Mouse (Mus musculus) ES-E14 (cell line): ENCODE measurements around the gene Efhc1. TPM values are rescaled to one million over a fixed set of nuclear protein-coding genes. Genes with fewer than 3 reads are reported as not detected.

Experiments
- DNase-seq: peaks from one replicate; pipeline ENCODE4 v3.0.0-alpha.2; 2013; ENCODE audit warnings: low read depth, low spot score
- H3K27ac ChIP-seq: 2 replicates; pipeline ENCODE4 v1.5.1; 2012; ENCODE audit warnings: low read depth, mild to moderate bottlenecking, low read length, moderate library complexity, mixed read lengths; ENCODE audit not compliant: poor library complexity, insufficient read depth, severe bottlenecking
- H3K36me3 ChIP-seq: 2 replicates; pipeline ENCODE4 v1.6.1; 2012; ENCODE audit warnings: mild to moderate bottlenecking, low read length, moderate library complexity, mixed read lengths; ENCODE audit not compliant: control insufficient read depth, poor library complexity, insufficient read depth, severe bottlenecking
- H3K4me1 ChIP-seq, 2 experiments: fragments of 150-350 bp in 1 of 2; sonication (generic) in 1 of 2; 2 replicates each; pipeline ENCODE4 v1.6.1; 2012; ENCODE audit warnings: low read length in 2 of 2, mild to moderate bottlenecking in 1 of 2, mixed read lengths in 1 of 2; ENCODE audit not compliant: control insufficient read depth in 2 of 2, insufficient read depth in 2 of 2, poor library complexity in 1 of 2
- H3K4me3 ChIP-seq, 2 experiments: fragments of 150-350 bp in 1 of 2; sonication (generic) in 1 of 2; 2 replicates each; pipeline ENCODE4 v1.5.1; 2012; ENCODE audit warnings: low read length in 2 of 2, low read depth in 1 of 2, mild to moderate bottlenecking in 1 of 2, mixed read lengths in 1 of 2; ENCODE audit not compliant: insufficient read depth in 1 of 2, poor library complexity in 1 of 2, severe bottlenecking in 1 of 2
- H3K9ac ChIP-seq: 2 replicates; pipeline ENCODE4 v1.6.1; 2012; ENCODE audit warnings: low read depth, mild to moderate bottlenecking, low read length, mixed read lengths; ENCODE audit not compliant: poor library complexity, insufficient read depth, severe bottlenecking
- H3K9me3 ChIP-seq: fragments of 150-350 bp; sonication (generic); 2 replicates; pipeline ENCODE4 v1.6.1; 2012; ENCODE audit warnings: low read depth, mild to moderate bottlenecking, low read length; ENCODE audit not compliant: control insufficient read depth, insufficient read depth
- CHD2 ChIP-seq: IDR thresholded peaks from 2 replicates; pipeline ENCODE4 v1.6.1; 2014; ENCODE audit warnings: mild to moderate bottlenecking, low read depth, low read length, inconsistent platforms
- HCFC1 ChIP-seq: IDR thresholded peaks from 2 replicates; pipeline ENCODE4 v1.6.1; 2012; ENCODE audit warnings: low read length, inconsistent platforms, borderline replicate concordance; ENCODE audit not compliant: insufficient read depth
- MAFK ChIP-seq: IDR thresholded peaks from 2 replicates; pipeline ENCODE4 v1.6.1; 2014; ENCODE audit warnings: mild to moderate bottlenecking, low read depth, low read length, inconsistent platforms; ENCODE audit not compliant: insufficient read depth
- ZC3H11A ChIP-seq: IDR thresholded peaks from 2 replicates; pipeline ENCODE4 v1.6.1; 2012; ENCODE audit warnings: low read depth, mild to moderate bottlenecking, inconsistent platforms, low read length, borderline replicate concordance
- ZNF384 ChIP-seq: IDR thresholded peaks from 2 replicates; pipeline ENCODE4 v1.6.1; 2012; ENCODE audit warnings: low read depth, low read length, inconsistent platforms
- in situ Hi-C, 2 experiments: fragments of 600-800 bp; cut with MboI; formaldehyde crosslinking; loops; one replicate each; pipeline ENCODE4 v1.15.1; 2025; ENCODE audit warnings: low sequenced_read_pairs in 2 of 2, inconsistent platforms in 1 of 2; ENCODE audit not compliant: unreplicated experiment in 2 of 2
- total RNA-seq: library from RNA; depleted of rRNA; stranded (reverse); fragments of 300-350 nt; gene quantifications from 2 replicates; pipeline ENCODE4 v1.2.3, GENCODE M21; 2012

Efhc1 gene
- total RNA-seq, 1 experiment, result 1.7 TPM

DNA sequence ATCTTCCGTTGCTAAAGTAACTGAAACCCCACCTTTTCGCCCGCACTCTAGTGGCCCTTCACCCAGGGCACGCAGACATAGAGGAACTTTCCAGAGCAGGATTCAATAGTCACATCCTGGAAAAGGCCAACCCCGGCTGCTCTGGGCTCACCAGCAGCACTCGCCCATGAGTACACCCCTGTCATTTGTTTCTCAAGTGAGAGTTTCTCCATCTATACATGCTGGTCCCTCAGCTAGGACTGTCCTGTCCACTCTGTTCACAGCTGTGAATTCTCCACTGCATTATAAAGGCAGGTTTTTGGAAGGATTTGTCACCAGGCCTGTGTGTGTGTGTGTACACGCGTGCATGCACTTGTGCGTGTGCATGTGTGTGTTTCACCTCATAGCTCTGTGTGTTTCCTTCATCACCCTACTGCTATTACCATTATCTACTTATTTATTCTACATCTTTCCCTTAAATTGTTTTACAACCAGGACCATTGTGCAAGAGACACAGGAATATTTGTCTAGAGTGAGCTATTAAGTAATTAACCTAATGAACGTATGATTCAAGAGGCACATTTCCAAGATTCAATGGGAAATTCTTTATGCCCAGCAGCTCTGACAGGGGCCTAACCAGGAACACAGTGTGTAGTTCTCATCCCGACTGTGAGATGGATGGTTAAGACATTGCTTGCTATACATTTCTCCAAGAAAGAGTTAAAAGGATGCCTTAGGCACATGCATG is 81.8 kb downstream of the Efhc1 start:
- no peak overlapping the region for H3K4me3 ChIP-seq
- H3K4me1 ChIP-seq, result no peaks in the 10 kb centered on the region
- TF ChIP-seq MAFK (no peak), CHD2 (no peak), ZC3H11A (no peak), HCFC1 (no peak), ZNF384 (no peak)
- no peak for DNase-seq
- in situ Hi-C loops, result no loop called here
- H3K9ac ChIP-seq, result no peak overlapping the region
- H3K9me3 ChIP-seq, result no peaks in the 10 kb centered on the region
- H3K36me3 ChIP-seq, result no peaks in the 10 kb centered on the region
- H3K27ac ChIP-seq, result no peak overlapping the region

DNA sequence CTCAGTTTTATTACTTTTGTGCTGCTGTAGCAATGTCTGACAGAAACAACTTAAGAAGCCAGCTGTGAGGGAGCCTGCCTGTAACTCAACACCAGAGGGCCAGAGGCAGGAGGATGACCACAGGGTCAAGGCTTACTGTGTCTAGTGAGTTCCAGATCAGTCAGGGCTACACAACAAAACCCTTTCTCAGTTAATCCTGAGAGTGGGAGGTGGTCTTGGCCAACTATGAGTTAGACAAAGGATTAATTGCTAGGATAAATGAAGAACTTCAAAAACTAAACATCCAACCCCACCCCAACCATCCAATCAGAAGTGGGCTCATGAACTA is 82.3 kb downstream of the Efhc1 start:
- no peak overlapping the region for H3K27ac ChIP-seq
- TF ChIP-seq MAFK, result no peak
- TF ChIP-seq ZNF384, result no peak
- in situ Hi-C loops, result no loop called here
- no peak for DNase-seq
- no peak overlapping the region for H3K4me3 ChIP-seq
- H3K9ac ChIP-seq, result no peak overlapping the region
- H3K36me3 ChIP-seq, result no peaks in the 10 kb centered on the region
- no peaks in the 10 kb centered on the region for H3K4me1 ChIP-seq
- no peaks in the 10 kb centered on the region for H3K9me3 ChIP-seq

DNA sequence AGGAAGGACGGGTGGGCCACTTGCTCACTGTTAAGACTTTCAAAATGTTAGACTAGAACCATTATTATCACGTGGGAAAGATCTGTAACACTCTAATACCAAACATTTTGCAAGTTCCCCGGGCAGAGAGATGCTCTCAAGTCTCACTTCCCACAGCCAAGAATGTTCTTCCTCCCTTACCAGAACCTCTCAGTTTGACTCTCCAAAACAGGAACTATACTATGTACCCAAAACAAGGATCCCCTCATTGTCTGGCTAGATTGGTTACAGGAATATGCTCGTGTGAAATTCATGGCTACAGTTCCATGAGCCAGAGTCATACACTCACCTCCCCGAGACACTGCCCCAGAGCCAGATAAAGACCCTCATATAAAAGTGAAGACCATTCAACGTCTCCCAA is 84.5 kb downstream of the Efhc1 start:
- H3K9me3 ChIP-seq, result no peaks in the 10 kb centered on the region

DNA sequence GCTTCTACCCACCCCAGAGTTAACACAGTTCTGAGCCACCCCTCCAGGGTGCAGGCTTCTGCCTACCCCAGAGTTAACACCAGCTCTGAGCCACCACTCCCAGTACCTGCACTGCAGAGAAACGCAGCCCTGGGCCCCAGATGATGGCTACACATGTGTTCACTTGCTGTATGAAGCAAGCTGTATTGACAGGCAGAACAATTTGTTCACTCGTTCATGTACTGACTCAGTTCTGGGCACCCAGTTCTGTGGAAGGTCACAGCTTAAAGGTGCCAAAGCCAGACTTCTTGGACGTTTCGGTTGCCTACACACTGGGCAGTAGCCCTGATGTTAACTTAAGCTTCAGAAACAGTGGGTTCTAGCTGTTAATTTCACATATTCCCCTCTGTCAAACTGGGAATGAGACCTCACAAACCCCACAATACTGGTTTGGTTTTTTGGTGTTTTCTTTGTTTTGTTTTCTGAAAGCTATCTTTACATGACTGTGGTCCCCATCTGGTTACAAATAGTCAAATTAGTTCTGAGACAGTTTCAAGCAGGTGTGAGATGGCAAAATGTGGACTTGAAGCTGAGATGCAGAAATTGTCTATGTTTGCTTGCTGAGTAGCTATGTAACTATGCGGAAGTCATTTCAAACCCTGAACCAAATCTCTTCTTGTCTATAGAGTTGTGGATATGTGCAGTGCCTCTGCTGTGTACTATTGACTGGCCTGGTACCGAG is 86.6 kb downstream of the Efhc1 start:
- TF ChIP-seq MAFK (no peak), HCFC1 (no peak), ZNF384 (no peak), CHD2 (no peak), ZC3H11A (no peak)
- Histone ChIP-seq H3K36me3 (no peaks in the 10 kb centered on the region), H3K4me1 (no peaks in the 10 kb centered on the region), H3K9me3 (no peaks in the 10 kb centered on the region), H3K9ac (no peak overlapping the region), H3K4me3 (no peak overlapping the region), H3K27ac (no peak overlapping the region)
- in situ Hi-C loops, result no loop called here
- DNase-seq, result no peak

More for the DNA sequence above, 84.5 kb downstream of the Efhc1 start:
- DNase-seq, result no peak
- TF ChIP-seq MAFK (no peak), ZC3H11A (no peak), ZNF384 (no peak), CHD2 (no peak), HCFC1 (no peak)
- H3K4me3 ChIP-seq, result no peak overlapping the region
- in situ Hi-C loops, result no loop called here
- H3K9ac ChIP-seq, result no peak overlapping the region
- H3K27ac ChIP-seq, result no peak overlapping the region
- H3K36me3 ChIP-seq, result no peaks in the 10 kb centered on the region
- no peaks in the 10 kb centered on the region for H3K4me1 ChIP-seq

DNA sequence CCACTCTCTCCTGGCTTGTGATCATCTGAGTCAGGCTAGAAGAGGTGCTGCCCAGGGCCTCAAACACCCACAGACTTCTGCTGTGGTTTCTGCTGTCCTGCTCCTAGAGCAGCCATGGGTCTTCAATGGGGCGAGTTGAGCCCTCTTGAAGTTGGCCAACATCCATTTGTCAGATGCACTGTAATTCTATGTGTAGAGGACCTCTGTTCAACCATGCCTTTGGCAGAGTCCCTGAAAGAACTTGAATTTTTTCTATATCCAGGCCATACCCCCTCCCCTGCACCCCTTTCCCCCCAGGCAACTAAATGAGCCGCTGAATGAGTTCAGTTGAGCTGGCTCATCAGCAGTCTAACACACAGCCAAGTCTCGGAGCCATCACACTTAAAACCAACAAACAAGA is 88.1 kb downstream of the Efhc1 start:
- H3K4me3 ChIP-seq, result no peak overlapping the region
- H3K27ac ChIP-seq, result no peak overlapping the region
- no peaks in the 10 kb centered on the region for H3K4me1 ChIP-seq
- in situ Hi-C loops, result no loop called here
- H3K9ac ChIP-seq, result no peak overlapping the region
- no peak for DNase-seq
- TF ChIP-seq CHD2 (no peak), ZNF384 (no peak), MAFK (no peak), ZC3H11A (no peak), HCFC1 (no peak)
- no peaks in the 10 kb centered on the region for H3K36me3 ChIP-seq
- no peaks in the 10 kb centered on the region for H3K9me3 ChIP-seq
